Mouse (Mus musculus) left cerebral cortex, adult 2 months (tissue): Measurements from ENCODE around the gene Vmn1r159. TPM values are rescaled to one million over a fixed set of nuclear protein-coding genes. Genes with fewer than 3 reads are reported as not detected.
"Not testable (repeated sequence)": the region's sequence is repeated elsewhere in the genome, so short reads cannot be mapped to it uniquely, and the experiment has no call there.

ENCODE experiments used
- DNase-seq, 2 experiments: peaks; one replicate each; pipeline ENCODE4 v3.0.0; 2021 to 2022; ENCODE audit warnings: low spot score in 2 of 2, mixed read lengths in 1 of 2; ENCODE audit errors: extremely low spot score in 1 of 2
- H3K27ac ChIP-seq: fragments of 200-600 bp; 2 replicates; pipeline ENCODE4 v1.8.1; 2022
- H3K4me3 ChIP-seq: fragments of 200-600 bp; 2 replicates; pipeline ENCODE4 v1.8.1; 2022
- intact Hi-C: fragments of 180-260 bp; cut with DNase I; formaldehyde crosslinking; loops from one replicate; pipeline ENCODE4 v1.15.1; 2025
- long read RNA-seq, 2 experiments: library from polyadenylated mRNA; stranded (forward); transcript quantifications; one replicate each; pipeline ENCODE4 v2.0.0; 2021; ENCODE audit warnings: borderline mapping rate in 2 of 2
- total RNA-seq, 2 experiments: library from RNA; stranded (reverse); gene quantifications; 2 replicates each; pipeline ENCODE4 v1.2.3; 2021

Gene Vmn1r159
- total RNA-seq = not detected
- long read RNA-seq, experiment 1 = 0 reads
- long read RNA-seq, experiment 2 = 0 reads

DNA sequence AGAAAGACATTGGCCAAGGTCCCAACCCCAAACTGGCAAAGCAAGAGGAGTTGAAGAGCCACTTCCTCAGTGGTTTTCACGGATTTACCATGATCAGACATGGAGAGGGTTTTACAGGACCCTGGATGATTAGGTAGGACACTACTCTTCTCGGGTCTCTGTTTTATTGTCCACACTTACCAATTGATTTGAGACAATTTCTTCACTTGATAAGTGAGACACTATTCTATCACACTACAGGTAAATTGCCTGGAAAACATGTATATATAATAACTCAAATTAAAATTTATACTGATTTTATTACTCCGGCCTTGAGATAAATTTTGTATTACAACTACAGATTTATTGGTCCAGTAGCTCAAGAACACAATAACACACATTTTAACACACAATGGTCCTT lies at the start of gene Vmn1r159:
TSS of gene Vmn1r159 (minus strand) at position 101 of the 400 bp plus-strand sequence.
- H3K27ac ChIP-seq, H3K4me3 ChIP-seq, DNase-seq, intact Hi-C loops: not testable (repeated sequence)

DNA sequence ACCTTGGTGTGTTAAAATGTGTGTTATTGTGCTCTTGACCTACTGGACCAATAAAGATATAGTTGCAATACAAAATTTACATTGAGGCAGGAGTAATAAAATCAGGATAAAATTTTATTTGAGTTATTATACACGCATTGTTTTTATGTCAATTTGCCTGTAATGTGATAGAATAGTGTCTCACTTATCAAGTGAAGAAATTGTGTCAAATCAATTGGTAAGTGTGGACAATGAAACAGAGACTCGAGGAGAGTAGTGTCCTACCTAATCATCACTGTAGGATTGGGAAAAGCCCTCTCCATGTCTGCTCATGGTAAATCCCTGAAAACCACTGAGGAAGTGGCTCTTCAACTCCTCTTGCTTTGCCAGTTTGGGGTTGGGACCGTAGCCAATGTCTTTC lies 27.5 kb upstream of the Vmn1r159 start, which contains the start of gene Vmn1r160:
TSS of gene Vmn1r160 (plus strand) at position 301 of the 400 bp plus-strand sequence.
- H3K4me3 ChIP-seq, H3K27ac ChIP-seq, DNase-seq, intact Hi-C loops: not testable (repeated sequence)

Other genes starting within 250 kb of the Vmn1r159 start
- gene Vmn1r155, start 185.6 kb downstream of the Vmn1r159 start, total RNA-seq = not detected
- gene Gm8693, start 151.3 kb downstream of the Vmn1r159 start, total RNA-seq = not detected
- gene Gm4567, start 123.9 kb downstream of the Vmn1r159 start, total RNA-seq = not detected
- gene Vmn1r157, start 81.9 kb downstream of the Vmn1r159 start, total RNA-seq = not detected
- gene Vmn1r158, start 52.8 kb downstream of the Vmn1r159 start, total RNA-seq = not detected
- gene Vmn1r160, start 27.6 kb upstream of the Vmn1r159 start, total RNA-seq = not detected
- gene Gm4214, start 141.1 kb upstream of the Vmn1r159 start, total RNA-seq = not detected
- not detected for gene Gm4216, start 176.3 kb upstream of the Vmn1r159 start, total RNA-seq
- not detected for gene Vmn1r163, start 211.9 kb upstream of the Vmn1r159 start, total RNA-seq
- gene Gm8720, start 223.9 kb upstream of the Vmn1r159 start, total RNA-seq = not detected